Mouse (Mus musculus) urinary bladder, adult 18-20 months (tissue): ENCODE results near the gene Copz1.

ENCODE experiments used
- DNase-seq, 2 experiments: peaks; one replicate each; pipeline ENCODE4 v3.0.0; 2022; ENCODE audit warnings: low spot score in 2 of 2, mixed read lengths in 2 of 2

The Copz1 gene

DNA sequence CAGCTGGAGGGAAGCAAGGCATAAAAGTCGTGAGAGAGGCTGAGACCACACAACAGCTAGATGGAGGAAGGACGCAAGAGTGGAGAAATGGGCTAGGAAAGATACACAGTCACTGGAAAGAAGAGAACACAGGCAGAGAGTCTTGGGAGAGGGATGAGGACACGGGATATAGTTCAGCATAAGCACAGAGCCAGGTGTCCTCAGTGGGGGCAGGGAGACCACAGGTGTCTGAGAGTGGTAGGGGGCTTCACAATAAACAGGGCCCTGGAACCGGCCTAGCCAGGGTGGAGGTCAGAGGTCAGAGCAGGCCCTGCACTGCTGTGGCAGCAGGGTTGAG, 66.3 kb downstream of the Copz1 start:
- no peak for DNase-seq

DNA sequence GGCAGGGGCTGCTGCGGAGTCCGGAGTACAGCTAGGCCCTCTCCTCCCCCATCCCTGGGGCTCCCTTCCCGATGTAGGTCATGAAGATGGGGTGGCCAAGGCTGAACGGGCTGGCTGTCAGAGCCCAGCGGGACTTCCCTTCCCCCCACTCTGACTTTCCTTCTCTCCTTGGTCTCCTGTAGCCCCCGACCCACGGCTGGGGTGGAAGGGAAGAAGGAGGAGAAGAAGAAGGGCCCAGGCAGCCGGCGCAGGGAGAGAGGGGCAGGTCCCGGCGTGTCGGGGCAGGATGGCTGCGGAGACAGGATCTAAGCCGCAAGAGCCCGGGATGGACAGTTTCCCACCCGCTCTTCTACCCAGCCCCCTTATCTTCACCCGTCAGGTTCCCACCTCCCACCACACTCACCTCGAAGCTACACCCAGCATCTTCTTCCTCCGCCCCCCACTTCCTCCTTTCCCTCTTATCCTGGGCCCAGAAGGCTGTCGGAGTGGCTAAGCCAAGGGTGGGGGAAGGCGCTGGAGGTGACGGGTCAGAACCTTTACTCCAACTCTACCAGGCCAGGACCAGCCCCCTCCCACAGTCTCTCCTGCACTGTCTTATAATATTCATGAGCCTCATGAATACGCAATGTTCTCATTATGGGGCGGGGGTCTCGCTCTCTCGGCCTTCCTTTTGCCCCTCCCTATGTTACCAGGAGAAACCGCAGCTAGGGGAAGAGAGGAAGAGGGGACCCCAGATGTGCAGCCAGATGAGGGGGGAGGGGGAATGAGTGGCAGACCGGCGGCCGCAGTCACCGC, 66.8 kb downstream of the Copz1 start:
- peak in 1 of 2 experiments; percentile 61 for DNase-seq

DNA sequence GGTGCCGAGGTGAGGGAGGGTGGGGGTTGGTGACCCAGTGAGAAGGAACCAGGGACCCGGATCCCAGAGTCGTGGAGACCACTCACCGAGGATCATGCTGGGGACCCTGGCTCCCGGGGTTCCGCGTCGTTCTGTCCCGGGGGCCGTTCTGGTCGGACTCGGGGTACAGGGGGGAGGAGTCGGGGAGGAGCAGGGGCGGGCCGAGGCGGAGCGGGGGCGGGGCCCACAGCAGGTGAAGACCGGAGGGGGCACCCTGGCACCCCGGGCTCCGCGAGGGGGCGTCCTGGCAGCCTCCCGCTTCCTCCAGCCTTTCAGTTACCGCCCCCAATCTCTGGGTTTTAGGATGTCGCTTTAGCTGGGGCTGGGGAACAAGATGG, 67.4 kb downstream of the Copz1 start, which contains the start of gene Zfp385a:
TSS of gene Zfp385a (minus strand) at position 133 of the 377 bp plus-strand sequence.
- DNase-seq = peak in 1 of 2 experiments; percentile 58

DNA sequence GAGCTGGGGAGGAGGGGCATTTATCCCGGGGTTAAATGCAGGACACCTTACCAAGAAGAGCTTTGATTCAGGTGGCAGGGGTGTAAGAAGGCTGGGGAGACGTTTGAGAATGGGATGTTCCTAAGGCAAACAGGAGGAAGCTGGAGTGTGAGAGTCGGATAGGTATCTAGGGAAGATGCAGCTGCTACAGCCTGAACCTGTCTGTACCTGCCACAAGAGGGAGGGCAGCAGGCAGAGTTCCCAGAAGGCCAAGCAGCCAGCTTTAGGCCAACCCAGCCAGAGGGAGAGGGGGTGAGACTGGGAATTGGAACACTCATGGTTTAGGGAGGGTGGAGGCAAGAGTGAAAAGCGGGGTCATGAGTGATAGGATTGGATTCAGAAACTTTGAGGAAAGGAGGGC, 68.3 kb downstream of the Copz1 start:
- no peak for DNase-seq

DNA sequence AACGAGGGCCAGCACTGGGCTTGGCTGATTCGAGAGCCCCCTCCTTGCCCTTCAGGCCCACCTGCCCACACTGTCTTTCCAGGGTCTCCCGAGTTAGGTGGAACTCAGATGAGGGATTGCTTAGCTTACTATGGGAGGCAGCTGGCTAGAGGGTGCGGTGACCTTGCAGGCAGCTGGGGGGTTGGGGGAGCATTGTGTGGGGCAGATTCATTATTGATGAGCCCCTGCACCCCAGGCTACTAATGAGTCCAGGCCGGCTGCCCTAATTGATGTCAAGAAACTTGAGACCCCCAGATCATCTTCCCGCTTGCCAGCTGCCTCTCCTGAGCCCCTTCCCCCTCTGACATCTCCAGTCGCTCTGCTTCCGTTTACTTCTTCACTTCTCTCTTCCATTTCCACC, 69.0 kb downstream of the Copz1 start:
- DNase-seq = no peak

DNA sequence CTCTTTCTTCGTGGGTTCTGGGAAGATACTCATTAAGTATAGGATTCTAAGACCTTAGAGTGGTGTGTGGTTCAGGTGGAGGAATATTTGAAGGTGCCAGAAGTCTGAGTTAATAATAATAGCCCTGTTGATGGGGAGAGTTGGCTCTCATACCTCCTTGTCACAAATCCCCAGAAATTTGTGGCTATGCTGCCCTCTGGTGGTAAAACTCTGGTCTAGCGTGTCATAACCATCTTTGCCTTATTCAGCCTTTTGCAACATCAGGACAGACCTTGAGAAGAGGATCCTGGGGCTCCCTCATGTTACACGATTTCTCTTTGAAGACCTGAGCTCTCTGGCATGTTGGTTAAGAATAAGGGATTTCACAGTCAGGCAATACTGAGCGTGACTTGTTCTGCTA, 69.9 kb downstream of the Copz1 start:
- DNase-seq = no peak

DNA sequence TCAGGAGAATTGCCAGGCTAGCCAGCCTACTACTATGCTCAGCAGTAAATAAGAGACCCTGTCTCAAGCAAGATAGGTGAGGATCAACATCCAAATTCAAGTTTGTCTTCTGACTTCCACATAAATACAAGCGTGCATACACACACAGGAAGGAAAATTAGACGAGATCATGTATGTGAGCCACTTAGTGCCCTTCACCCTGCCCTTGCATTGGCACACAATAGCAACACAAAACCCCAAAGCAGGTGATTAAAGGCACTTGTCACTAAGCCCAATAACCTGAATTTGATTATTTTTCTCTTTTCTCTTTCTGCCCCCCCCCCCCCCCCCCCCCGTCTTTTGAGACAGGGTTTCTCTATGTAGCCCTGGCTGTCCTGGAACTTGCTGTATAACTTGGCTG, 70.5 kb downstream of the Copz1 start:
- DNase-seq = no peak

DNA sequence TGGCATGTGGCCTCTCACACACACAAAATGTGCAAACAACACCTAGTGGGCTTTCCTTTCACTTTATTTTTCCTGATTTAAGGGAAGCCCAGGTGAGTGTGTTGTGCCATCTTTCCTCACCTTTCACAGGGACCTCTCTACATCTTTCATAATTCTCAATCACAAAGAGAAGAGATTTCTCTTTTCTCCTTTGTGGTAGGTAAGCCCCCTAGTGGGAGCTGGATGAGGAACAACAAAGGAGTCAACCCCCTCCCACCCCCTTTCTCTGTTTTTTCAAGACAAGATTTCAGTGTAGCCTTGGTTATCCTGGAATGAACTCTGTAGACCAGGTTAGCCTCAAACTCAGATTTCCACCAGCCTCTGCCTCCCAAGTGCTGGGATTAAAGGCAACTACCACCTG, 71.0 kb downstream of the Copz1 start:
- no peak for DNase-seq

DNA sequence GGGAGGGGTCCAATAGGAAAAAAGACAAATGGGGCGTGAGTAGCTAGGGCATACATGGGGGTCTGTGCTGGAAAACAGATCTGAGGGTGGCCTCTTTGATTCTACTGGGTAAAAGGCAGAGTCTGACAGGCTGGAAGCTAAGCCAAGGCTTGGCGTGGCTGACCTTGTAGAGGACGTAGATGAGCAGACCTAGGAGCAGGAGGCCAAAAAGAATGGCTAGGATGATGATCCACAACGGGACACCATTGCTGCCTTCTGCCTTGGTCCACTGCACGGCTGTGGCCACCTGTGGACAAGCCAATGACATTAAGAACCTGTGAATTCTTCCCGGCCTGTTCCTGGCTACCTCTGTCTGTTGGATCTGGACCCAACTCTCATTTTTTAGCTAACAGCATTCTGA, 73.3 kb downstream of the Copz1 start:
- DNase-seq = no peak

DNA sequence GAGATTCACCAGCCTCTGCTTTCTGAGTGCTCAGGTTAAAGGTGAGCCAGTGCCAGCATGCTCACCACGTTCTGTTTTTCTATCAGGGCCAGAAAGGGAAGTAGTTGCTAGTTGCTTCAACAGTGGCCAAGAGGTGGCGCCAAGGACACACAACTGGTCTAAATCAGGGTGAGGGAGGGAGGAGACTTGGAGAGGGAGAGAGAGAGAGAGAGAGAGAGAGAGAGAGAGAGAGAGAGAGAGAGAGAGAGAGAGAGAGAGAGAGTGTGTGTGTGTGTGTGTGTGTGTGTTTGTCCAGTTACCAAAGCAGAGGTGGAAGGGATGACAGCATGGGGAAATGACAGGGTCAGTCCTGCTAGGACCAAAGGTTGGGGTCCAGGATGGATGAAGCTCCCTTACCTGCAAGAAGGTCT, 74.8 kb downstream of the Copz1 start:
- no peak for DNase-seq
